Comparison of ENCODE assay signal across 35 mouse cellular contexts in the genomic region with DNA sequence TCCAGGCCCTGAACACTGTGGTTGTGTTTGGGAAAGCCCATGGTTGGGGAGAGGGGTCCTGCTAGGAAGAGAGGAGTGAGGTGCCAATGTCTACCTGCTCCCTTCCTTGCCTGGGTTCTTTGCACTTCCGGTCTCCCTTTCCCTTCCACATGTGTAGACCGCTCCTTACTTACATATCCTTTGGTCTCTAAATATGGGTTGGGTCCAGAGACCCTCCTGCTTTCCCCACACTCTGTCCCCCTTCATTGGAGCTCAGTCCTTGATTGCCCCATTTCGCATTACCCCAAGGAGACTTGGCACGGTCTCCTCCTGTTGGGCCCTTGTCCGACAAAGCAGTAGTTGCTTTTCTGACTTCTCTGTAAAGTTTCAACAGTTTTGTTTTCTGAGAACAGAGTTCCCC. TPM values are rescaled to one million over a fixed set of nuclear protein-coding genes. Genes with fewer than 3 reads are reported as not detected.
DNase-seq lines count a peak whose midpoint lies in the region; ATAC-seq and TF ChIP-seq lines count a peak whose summit lies in the region.
"Had no signal": no experiment of that assay in that cellular context is flagged by ENCODE, and none has a peak within 500 bp of the region (broad histone marks: within the 10 kb centered on the region; RNA-seq: fewer than 3 reads in every experiment).

No protein-coding gene starts in this region.

- no peak for DNase-seq in lung, postnatal 0 days (ENCODE audit: low spot score)
- DNase-seq in lung, postnatal 25 days (ENCODE audit: low spot score), result no peak
- DNase-seq in limb, embryonic 14.5 days (ENCODE audit: low spot score), result no peak
- no peak for DNase-seq in left cerebral cortex, postnatal 10 days (ENCODE audit: extremely low spot score in 1 of 2, low spot score in 2 of 2)
- no peak for DNase-seq in layer of hippocampus, adult 2 months (ENCODE audit: low spot score in 2 of 2)
- DNase-seq: cerebellum, adult 18-20 months; cerebellum, postnatal 10 days; gastrocnemius, adult 2 months; heart, postnatal 14 days; kidney, adult 8-10 months; kidney, postnatal 4 days; layer of hippocampus, postnatal 36 days; liver, postnatal 0 days; right cerebral cortex, postnatal 25 days; spleen, adult 18-20 months; thymus, postnatal 25 days had no signal

- no peak for TF ChIP-seq POLR2A in limb, embryonic 14.5 days (IDR thresholded peaks at IDR 0.05; ENCODE audit: borderline replicate concordance, extremely low read depth, insufficient read depth, insufficient read length)

- no peak for ATAC-seq in intestine, embryonic 16.5 days
- no peak for ATAC-seq in intestine, postnatal 0 days
- no peak for ATAC-seq in lung, postnatal 0 days
- no peak for ATAC-seq in embryonic facial prominence, embryonic 13.5 days (ENCODE audit: insufficient number of reproducible peaks, insufficient read depth, low FRiP score, low TSS enrichment, low read depth)
- no peak for ATAC-seq in limb, embryonic 14.5 days (ENCODE audit: low FRiP score, low read depth)
- ATAC-seq: liver, embryonic 12.5 days; liver, postnatal 0 days had no signal

- TF ChIP-seq EP300 in lung, postnatal 0 days (IDR thresholded peaks at IDR 0.05), result no peak

- no peaks in the 10 kb centered on the region for H3K36me3 ChIP-seq in intestine, embryonic 16.5 days (ENCODE audit: control insufficient read depth, insufficient read depth, low read length)
- H3K36me3 ChIP-seq in intestine, postnatal 0 days (ENCODE audit: control insufficient read depth, insufficient read depth), result no peaks in the 10 kb centered on the region
- no peaks in the 10 kb centered on the region for H3K36me3 ChIP-seq in lung, postnatal 0 days (ENCODE audit: insufficient read depth, low read length)
- no peaks in the 10 kb centered on the region for H3K36me3 ChIP-seq in embryonic facial prominence, embryonic 13.5 days
- H3K36me3 ChIP-seq in limb, embryonic 14.5 days (ENCODE audit: control insufficient read depth, insufficient read depth, low read length), result no peaks in the 10 kb centered on the region
- H3K36me3 ChIP-seq: liver, embryonic 12.5 days; midbrain, embryonic 10.5 days; midbrain, embryonic 15.5 days had no signal

- TF ChIP-seq CTCF in intestine, postnatal 0 days (IDR thresholded peaks at IDR 0.05; ENCODE audit: low read depth), result no peak
- no peak for TF ChIP-seq CTCF in lung, postnatal 0 days (IDR thresholded peaks at IDR 0.05)
- TF ChIP-seq CTCF in layer of hippocampus, adult 2 months (conservative IDR thresholded peaks at IDR 0.05), result no peak

- WGBS in intestine, embryonic 16.5 days, result 93% methylated on average over 5 of the region's 5 CpGs
- WGBS in intestine, postnatal 0 days, result 96% methylated on average over 5 of the region's 5 CpGs
- 91% methylated on average over 5 of the region's 5 CpGs for WGBS in lung, postnatal 0 days
- WGBS in embryonic facial prominence, embryonic 13.5 days, result 95% methylated on average over 5 of the region's 5 CpGs
- WGBS in limb, embryonic 14.5 days, result 90% methylated on average over 5 of the region's 5 CpGs

- peaks cover 19% of the 10 kb centered on the region for H3K4me1 ChIP-seq in intestine, embryonic 16.5 days (ENCODE audit: control insufficient read depth, insufficient read depth, low read length)
- H3K4me1 ChIP-seq in intestine, postnatal 0 days (replicated peaks; ENCODE audit: control insufficient read depth, insufficient read depth, low read length), result no peaks in the 10 kb centered on the region; the same call in 1 of the 2 replicates
- H3K4me1 ChIP-seq in lung, postnatal 0 days (ENCODE audit: insufficient read depth, low read depth, low read length), result peaks cover 17% of the 10 kb centered on the region; the same call in 1 of the 2 replicates
- peaks cover 31% of the 10 kb centered on the region for H3K4me1 ChIP-seq in embryonic facial prominence, embryonic 13.5 days
- H3K4me1 ChIP-seq in limb, embryonic 14.5 days (ENCODE audit: control insufficient read depth, insufficient read depth, low read length), result peaks cover 22% of the 10 kb centered on the region
- H3K4me1 ChIP-seq: midbrain, embryonic 10.5 days; midbrain, embryonic 15.5 days had no signal

- peak overlapping the region; percentile 14; the same call in 1 of the 2 replicates for H3K27ac ChIP-seq in intestine, embryonic 16.5 days (ENCODE audit: low read length)
- no peak overlapping the region for H3K27ac ChIP-seq in intestine, postnatal 0 days (ENCODE audit: low read depth, low read length)
- H3K27ac ChIP-seq in lung, postnatal 0 days (ENCODE audit: low read length), result peak overlapping the region; percentile 61
- H3K27ac ChIP-seq in embryonic facial prominence, embryonic 13.5 days, result peak overlapping the region; percentile 88
- peak overlapping the region; percentile 56; the same call in 1 of the 2 replicates for H3K27ac ChIP-seq in limb, embryonic 14.5 days (replicated peaks; ENCODE audit: low read depth, low read length)
- H3K27ac ChIP-seq in layer of hippocampus, adult 2 months, result no peak overlapping the region
- H3K27ac ChIP-seq: kidney, postnatal 0 days; liver, embryonic 12.5 days; midbrain, embryonic 10.5 days; midbrain, embryonic 15.5 days had no signal

- no peak overlapping the region for H3K4me2 ChIP-seq in intestine, embryonic 16.5 days (ENCODE audit: low read depth, low read length)
- H3K4me2 ChIP-seq in intestine, postnatal 0 days (replicated peaks; ENCODE audit: low read depth), result no peak overlapping the region
- H3K4me2 ChIP-seq in lung, postnatal 0 days (replicated peaks; ENCODE audit: low read depth, low read length), result no peak overlapping the region
- H3K4me2 ChIP-seq in embryonic facial prominence, embryonic 13.5 days, result no peak overlapping the region
- no peak overlapping the region for H3K4me2 ChIP-seq in limb, embryonic 14.5 days (replicated peaks; ENCODE audit: low read depth, low read length, severe bottlenecking)
- H3K4me2 ChIP-seq: liver, embryonic 12.5 days; midbrain, embryonic 15.5 days had no signal

- no peaks in the 10 kb centered on the region for H3K27me3 ChIP-seq in intestine, embryonic 16.5 days (replicated peaks; ENCODE audit: control insufficient read depth, insufficient read depth, low read length)
- H3K27me3 ChIP-seq in intestine, postnatal 0 days (replicated peaks; ENCODE audit: control insufficient read depth, insufficient read depth, low read length), result no peaks in the 10 kb centered on the region
- no peaks in the 10 kb centered on the region for H3K27me3 ChIP-seq in lung, postnatal 0 days (replicated peaks; ENCODE audit: insufficient read depth, low read length)
- H3K27me3 ChIP-seq in embryonic facial prominence, embryonic 13.5 days, result no peaks in the 10 kb centered on the region
- no peaks in the 10 kb centered on the region for H3K27me3 ChIP-seq in limb, embryonic 14.5 days (ENCODE audit: control insufficient read depth, insufficient read depth, low read length)
- H3K27me3 ChIP-seq: liver, embryonic 12.5 days; midbrain, embryonic 15.5 days; Patski had no signal

- intact Hi-C loops in left cerebral cortex, postnatal 10 days (cut with DNase I), result no loop called here

- no peaks in the 10 kb centered on the region for H3K9me3 ChIP-seq in intestine, embryonic 16.5 days (ENCODE audit: control insufficient read depth, low read length)
- H3K9me3 ChIP-seq in intestine, postnatal 0 days (ENCODE audit: control insufficient read depth), result no peaks in the 10 kb centered on the region
- no peaks in the 10 kb centered on the region for H3K9me3 ChIP-seq in lung, postnatal 0 days (ENCODE audit: low read length)
- no peaks in the 10 kb centered on the region for H3K9me3 ChIP-seq in embryonic facial prominence, embryonic 13.5 days
- no peaks in the 10 kb centered on the region for H3K9me3 ChIP-seq in limb, embryonic 14.5 days (ENCODE audit: control insufficient read depth, low read length)
- H3K9me3 ChIP-seq: liver, embryonic 12.5 days; midbrain, embryonic 10.5 days; midbrain, embryonic 15.5 days had no signal

- no peak overlapping the region for H3K4me3 ChIP-seq in intestine, embryonic 16.5 days (ENCODE audit: low read length)
- H3K4me3 ChIP-seq in intestine, postnatal 0 days (ENCODE audit: low read depth, low read length), result no peak overlapping the region
- no peak overlapping the region for H3K4me3 ChIP-seq in lung, postnatal 0 days (ENCODE audit: low read depth, low read length)
- H3K4me3 ChIP-seq in embryonic facial prominence, embryonic 13.5 days, result no peak overlapping the region
- no peak overlapping the region for H3K4me3 ChIP-seq in limb, embryonic 14.5 days (replicated peaks; ENCODE audit: low read length)
- no peak overlapping the region for H3K4me3 ChIP-seq in layer of hippocampus, adult 2 months
- H3K4me3 ChIP-seq: erythroblast, embryonic 14.5 days; gastrocnemius, adult 2 months; liver, embryonic 12.5 days; midbrain, embryonic 10.5 days; midbrain, embryonic 15.5 days had no signal

- no peak overlapping the region for H3K9ac ChIP-seq in intestine, embryonic 16.5 days (ENCODE audit: low read depth, low read length)
- no peak overlapping the region for H3K9ac ChIP-seq in intestine, postnatal 0 days (ENCODE audit: low read depth, low read length)
- H3K9ac ChIP-seq in lung, postnatal 0 days (replicated peaks; ENCODE audit: low read depth), result no peak overlapping the region
- no peak overlapping the region for H3K9ac ChIP-seq in embryonic facial prominence, embryonic 13.5 days
- H3K9ac ChIP-seq in limb, embryonic 14.5 days (ENCODE audit: low read depth, low read length, severe bottlenecking), result no peak overlapping the region
- H3K9ac ChIP-seq: liver, embryonic 12.5 days; liver, postnatal 0 days; midbrain, embryonic 15.5 days had no signal

RNA-seq across cellular contexts. Expression of gene Calml3, which starts 32.9 kb away (rescaled TPM):
- not detected in 2 replicates for polyA plus RNA-seq in intestine, embryonic 16.5 days (2015; fragmentation: Nextera tagmentation; extraction: Ambion mirVana)
- polyA plus RNA-seq in intestine, postnatal 0 days (2015; fragmentation: Nextera tagmentation; extraction: Ambion mirVana), result not detected in 2 replicates
- 0.19 and 0.21 TPM in 2 replicates for polyA plus RNA-seq in lung, postnatal 0 days (2015; fragmentation: Nextera tagmentation; extraction: Ambion mirVana)
- polyA plus RNA-seq in embryonic facial prominence, embryonic 13.5 days (2015; fragmentation: Nextera tagmentation; extraction: Ambion mirVana), result 2.6 and 3.3 TPM in 2 replicates
- 9.1 and 12.7 TPM in 2 replicates for polyA plus RNA-seq in limb, embryonic 14.5 days (2012; rRNA removed)
- polyA plus RNA-seq in limb, embryonic 14.5 days (2014; fragmentation: Nextera tagmentation; extraction: Ambion mirVana), result 5.4 and 7.4 TPM in 2 replicates
- total RNA-seq in left cerebral cortex, postnatal 10 days (2021), result not detected
- not detected for total RNA-seq in layer of hippocampus, adult 2 months (2021)
- total RNA-seq: adrenal gland, postnatal 14 days; gastrocnemius, adult 2 months; layer of hippocampus, postnatal 36 days; MEL had no signal
- polyA plus RNA-seq: cortical plate, adult 2 months; erythroblast, embryonic 14.5 days; forebrain, embryonic 11.5 days; forebrain, embryonic 16.5 days; heart, embryonic 14.5 days; hindbrain, embryonic 11.5 days; hindbrain, embryonic 16.5 days; intestine, embryonic 14.5 days; liver, embryonic 12.5 days; liver, postnatal 0 days; midbrain, embryonic 10.5 days; midbrain, embryonic 15.5 days; neural tube, embryonic 11.5 days had no signal

Comparison
In these comparisons a context has a peak if more than half of its experiments do, and no peak if none do; other contexts are left out.
1. H3K27ac ChIP-seq: peak in intestine, embryonic 16.5 days (single experiment), lung, postnatal 0 days (single experiment), embryonic facial prominence, embryonic 13.5 days (single experiment) and limb, embryonic 14.5 days (single experiment); none in intestine, postnatal 0 days (single experiment) and layer of hippocampus, adult 2 months (single experiment).